Mouse (Mus musculus): ENCODE measurements around the gene Bcl10.
"Not testable (repeated sequence)": the region's sequence is repeated elsewhere in the genome, so short reads cannot be mapped to it uniquely, and the experiment has no call there.

The Bcl10 gene

DNA sequence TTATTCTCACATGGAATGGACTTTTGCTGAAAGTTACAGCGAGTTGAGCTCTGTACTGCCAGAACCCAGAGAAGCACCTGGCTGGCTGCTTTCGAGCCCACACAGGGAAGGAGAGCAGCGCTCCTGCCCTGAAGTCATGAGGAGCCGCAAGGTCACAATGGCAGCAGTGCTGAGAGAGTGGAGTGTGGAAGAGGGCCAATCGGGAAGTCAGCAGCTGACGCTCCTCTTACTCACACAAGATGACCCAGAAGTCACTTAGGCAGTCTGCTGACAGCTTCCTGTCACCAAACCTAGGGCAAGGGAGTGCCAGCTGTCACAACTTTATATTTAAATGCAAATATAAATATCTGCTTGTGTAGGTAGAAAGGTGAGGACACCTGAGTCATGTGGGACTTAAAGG, 9.3 kb upstream of the Bcl10 start:
- DNase-seq (ENCODE audit: low spot score in 2 of 2) = no peak

GRCm38 (mm10) chr3:145913942-145914341, 8.7 kb upstream of the Bcl10 start:
- DNase-seq (ENCODE audit: low spot score in 2 of 2) = not testable (repeated sequence)

DNA sequence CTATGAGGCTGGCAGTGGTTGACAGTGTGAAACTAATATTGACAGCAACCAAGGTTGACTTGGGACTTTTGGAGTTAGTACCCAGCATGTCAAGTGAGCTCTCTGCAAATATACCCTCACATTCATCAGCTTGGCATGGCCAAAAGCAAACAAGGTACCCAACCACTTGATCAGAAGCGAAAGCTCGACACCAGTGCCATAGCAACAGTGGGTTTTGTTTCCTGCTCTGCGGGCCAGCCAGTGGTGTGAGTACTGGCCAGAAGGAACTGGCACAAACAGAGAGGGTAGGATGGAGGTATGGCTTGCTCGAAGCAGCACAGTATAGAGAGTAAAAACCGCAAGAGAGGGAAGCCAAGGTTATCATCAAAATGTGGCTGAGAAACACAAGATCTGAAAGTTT, 6.2 kb upstream of the Bcl10 start:
- no peak for DNase-seq (ENCODE audit: low spot score in 2 of 2)

- no peak for DNase-seq (ENCODE audit: low spot score in 2 of 2)
These were observed 5.8 kb upstream of the Bcl10 start for GRCm38 (mm10) chr3:145916826-145917225.

GRCm38 (mm10) chr3:145922971-145923370, 367 bp downstream of the Bcl10 start:
- no peak for DNase-seq (ENCODE audit: low spot score in 2 of 2)

DNA sequence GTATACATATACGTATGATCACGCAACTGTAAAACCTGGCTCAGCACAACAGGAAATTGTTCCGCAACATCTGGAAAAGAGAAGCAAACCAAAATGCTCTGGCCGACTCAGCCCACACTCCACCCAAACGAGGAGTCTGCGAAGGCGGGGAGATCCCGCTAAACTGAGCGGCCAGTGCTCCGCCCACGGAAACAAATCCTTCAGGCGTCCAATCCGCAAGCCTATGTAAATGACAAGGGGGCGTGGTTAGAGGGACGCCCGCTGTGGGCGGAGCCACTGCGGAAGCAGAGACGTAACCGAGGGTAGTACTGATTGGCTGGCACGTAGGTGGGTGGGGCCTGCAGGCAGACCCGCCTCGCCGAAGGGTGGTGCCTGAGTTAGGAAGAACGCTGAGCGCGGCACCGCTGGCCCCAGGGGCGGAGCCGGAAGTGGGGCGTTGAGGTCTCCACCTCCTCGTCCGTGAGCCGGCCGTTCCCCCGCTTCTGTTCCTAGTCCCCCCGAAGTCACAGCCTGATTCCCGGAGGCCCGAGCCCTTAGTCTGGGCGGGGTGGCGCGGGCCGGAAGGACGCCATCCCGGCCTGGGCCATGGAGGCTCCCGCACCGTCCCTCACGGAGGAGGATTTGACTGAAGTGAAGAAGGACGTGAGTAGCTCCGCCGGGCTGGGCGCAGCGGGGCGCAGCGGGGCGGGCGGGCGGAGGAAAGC, 1.4 kb downstream of the Bcl10 start:
- DNase-seq (ENCODE audit: low spot score in 2 of 2) = peak; percentile 96 to 97

DNA sequence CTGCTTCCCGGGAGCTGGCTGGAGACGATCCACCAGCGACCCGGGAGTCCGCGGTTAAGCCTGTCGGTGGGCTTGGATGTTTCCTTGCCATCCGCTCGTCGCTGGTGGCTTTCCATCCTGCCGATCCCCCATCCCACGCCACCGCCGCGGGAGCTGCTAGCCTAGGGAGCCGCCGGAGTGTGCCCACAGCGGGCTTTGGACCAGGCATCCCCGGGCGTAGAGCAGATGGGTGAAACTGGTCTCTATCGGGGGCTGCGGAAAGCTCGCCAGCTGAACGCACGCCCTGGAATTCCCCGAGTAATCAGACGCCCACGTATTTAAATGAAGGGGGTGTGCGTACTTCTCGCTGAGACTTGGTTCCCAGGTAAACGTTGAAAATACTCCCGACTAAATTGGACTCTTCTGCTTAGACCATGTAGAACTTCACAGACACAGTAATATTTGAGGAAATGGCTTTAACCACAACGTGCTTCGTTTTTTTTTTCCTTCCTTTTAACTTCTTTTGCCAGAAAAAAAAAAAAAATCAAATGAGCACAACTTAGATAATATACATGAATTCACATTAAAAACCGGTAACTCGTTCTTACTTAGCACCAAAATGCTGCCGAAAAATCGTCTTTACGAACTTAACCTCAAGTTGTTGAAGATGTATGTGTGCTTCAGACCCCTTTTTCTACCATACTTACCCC, 2.2 kb downstream of the Bcl10 start:
- peak; percentile 42 to 49 for DNase-seq (ENCODE audit: low spot score in 2 of 2)

DNA sequence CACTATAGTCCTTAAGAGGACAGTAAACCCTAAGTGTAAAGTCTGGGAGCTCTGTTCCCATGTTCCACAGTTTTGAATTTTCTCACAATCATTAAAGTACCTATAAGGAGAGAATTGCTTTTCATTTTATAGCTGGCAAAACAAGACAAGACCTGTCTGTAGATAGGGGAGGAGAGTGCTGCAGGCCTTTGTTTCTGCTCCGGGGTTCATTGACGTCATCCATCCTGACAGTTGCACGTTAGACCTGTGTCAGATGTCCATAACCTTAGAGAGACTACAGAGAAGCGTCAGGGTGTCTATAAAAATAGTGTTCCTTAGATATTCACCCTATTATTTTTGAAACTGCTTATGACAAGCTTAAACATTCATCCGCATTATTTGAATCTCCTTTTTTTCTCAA, 2.9 kb downstream of the Bcl10 start:
- no peak for DNase-seq (ENCODE audit: low spot score in 2 of 2)

DNA sequence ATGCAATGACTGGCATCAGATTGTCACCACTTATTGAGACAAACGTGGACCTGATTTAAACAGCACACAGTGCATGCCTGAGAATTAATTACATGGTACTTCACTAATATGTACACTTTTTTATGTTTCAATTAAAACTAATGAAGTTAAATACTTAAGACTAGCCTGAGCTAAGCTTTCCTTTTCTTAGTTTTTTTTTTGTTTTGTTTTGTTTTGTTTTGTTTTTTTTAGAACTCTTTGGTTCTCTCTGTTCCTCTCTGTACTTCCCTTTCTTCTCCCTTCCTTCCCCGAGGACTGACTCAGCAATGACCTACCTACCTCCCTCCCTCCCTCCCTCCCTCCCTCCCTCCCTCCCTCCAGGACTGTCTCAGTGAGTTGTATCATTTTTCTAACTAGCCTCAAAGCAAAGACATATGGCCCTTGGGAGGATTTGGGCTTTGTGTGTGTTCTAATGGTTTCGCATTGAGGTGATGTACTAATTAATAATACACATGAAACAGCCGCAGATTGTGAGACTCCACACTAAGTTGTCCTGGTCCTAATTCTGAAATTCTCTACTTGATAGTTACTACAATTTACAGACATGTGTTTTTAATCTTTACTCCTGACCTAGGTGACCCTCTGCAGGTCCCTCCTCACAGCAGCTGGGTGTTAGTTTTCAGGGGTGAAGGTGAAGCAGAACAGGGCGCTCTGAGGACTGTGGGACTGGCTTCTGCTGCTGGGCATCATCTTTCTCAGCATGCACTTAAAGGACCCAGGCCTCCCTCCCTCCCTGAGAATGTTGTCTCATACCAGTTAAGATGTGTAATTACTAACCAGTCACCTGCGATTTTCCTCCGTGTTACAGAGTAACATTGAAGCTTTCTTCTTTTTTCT, 7.2 kb downstream of the Bcl10 start:
- no peak for DNase-seq (ENCODE audit: low spot score in 2 of 2)

GRCm38 (mm10) chr3:145933845-145934244, 11.2 kb downstream of the Bcl10 start:
- DNase-seq (ENCODE audit: low spot score in 2 of 2) = no peak

- DNase-seq (ENCODE audit: low spot score in 2 of 2) = peak; percentile 85 to 91
These were observed 15.2 kb downstream of the Bcl10 start, which contains the start of gene 2410004B18Rik for GRCm38 (mm10) chr3:145937505-145938404. TSS of gene 2410004B18Rik (plus strand) at chr3:145938014.

GRCm38 (mm10) chr3:145938405-145939349, 16.1 kb downstream of the Bcl10 start:
- DNase-seq (ENCODE audit: low spot score in 2 of 2) = no peak

DNA sequence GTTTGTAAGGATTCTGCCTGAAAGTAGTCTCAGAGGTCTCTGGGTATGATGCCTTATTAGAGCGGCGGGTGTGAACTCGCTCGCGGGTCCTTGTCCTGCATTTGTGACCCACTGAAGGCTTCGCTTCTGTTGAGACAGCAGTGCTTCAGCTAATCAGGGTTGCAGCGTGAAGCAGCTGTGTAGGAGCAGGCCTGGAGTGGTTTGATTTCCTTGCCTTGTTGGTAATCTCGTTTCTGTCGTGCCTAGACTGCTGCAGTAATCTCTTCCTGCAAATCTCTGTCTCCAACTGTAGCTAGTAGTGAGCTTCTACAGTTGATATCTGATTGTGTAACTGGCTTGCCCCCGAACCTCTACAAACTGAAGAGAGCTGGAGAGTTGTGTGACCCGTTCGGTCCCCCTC, 16.8 kb downstream of the Bcl10 start:
- DNase-seq (ENCODE audit: low spot score in 2 of 2) = no peak

GRCm38 (mm10) chr3:145939971-145940370, 17.4 kb downstream of the Bcl10 start:
- DNase-seq (ENCODE audit: low spot score in 2 of 2) = no peak

DNA sequence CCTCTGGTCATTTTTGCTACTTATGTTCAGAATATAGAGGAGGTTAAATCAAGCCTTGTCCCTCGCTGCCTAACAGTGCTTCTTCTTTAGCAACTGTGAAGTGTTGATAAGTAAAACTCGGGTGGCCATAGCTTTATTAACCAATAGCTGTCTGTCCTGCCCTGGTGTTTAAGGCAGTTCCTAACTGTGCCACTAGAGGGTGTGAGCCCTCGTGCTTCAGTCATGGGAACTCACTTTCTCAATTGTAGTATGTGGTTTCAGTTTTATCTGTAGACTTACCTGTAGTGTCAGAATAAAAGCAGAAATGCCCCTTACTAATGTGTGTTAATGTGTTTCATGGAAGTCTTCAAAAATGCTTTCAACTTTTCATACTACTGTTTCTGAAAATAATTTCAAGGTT, 19.4 kb downstream of the Bcl10 start:
- peak; percentile 56 to 65 for DNase-seq (ENCODE audit: low spot score in 2 of 2)

- DNase-seq (ENCODE audit: low spot score in 2 of 2) = no peak
These were observed 21.7 kb downstream of the Bcl10 start for GRCm38 (mm10) chr3:145944348-145944747.

- DNase-seq (ENCODE audit: low spot score in 2 of 2) = no peak
These were observed 23.3 kb downstream of the Bcl10 start for GRCm38 (mm10) chr3:145945904-145946303.

- DNase-seq (ENCODE audit: low spot score in 2 of 2) = no peak
These were observed 24.1 kb downstream of the Bcl10 start for GRCm38 (mm10) chr3:145946654-145947053.

DNA sequence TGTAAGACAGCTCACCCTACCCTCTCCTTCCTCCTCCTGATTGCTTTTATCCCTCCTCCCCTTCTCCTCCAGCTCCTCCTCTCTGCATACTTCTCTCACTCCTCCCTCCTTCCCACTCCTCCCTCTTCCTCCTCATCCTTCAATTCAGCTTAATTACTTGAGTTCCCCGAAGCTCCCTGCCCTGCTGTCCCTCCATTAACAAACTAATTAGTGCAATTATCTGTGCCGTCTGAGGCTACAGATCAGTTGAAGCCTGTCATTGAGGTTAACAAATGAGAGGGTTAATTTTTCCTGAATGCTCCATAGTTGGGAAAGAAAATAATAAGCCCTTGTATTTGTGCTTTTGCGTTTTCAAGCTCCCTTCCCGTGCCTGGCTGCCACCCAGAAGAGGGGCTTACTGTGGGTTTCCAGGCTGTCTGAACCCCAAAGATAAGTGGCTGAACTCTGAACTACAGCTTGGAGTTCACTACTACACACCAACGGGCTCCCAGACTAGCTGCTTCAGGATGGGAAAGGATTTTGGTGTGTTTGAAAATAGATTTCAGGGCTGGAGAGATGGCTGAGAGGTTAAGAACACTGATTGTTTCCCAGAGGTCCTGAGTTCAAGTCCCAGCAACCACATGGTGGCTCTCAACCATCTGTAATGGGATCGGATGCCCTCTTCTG, 25.1 kb downstream of the Bcl10 start:
- DNase-seq (ENCODE audit: low spot score in 2 of 2) = no peak
